Mouse (Mus musculus) adrenal gland, postnatal 25 days (tissue): ENCODE data around the gene Trio. TPM values are rescaled to one million over a fixed set of nuclear protein-coding genes. Genes with fewer than 3 reads are reported as not detected.

ENCODE experiments used
- DNase-seq: peaks from one replicate; pipeline ENCODE4 v3.0.0; 2021; ENCODE audit warnings: mixed read lengths
- total RNA-seq: library from RNA; stranded (reverse); gene quantifications from 2 replicates; pipeline ENCODE4 v1.2.3, GENCODE M21; 2021

Trio gene
- total RNA-seq, 1 experiment from 2014 or later = 85.2 TPM

- no peak for DNase-seq
Measured at GRCm38 (mm10) chr15:28037651-28038050, 12.0 kb upstream of the Trio start.

- DNase-seq = no peak
Measured at GRCm38 (mm10) chr15:28035601-28036000, 10.0 kb upstream of the Trio start.

DNA sequence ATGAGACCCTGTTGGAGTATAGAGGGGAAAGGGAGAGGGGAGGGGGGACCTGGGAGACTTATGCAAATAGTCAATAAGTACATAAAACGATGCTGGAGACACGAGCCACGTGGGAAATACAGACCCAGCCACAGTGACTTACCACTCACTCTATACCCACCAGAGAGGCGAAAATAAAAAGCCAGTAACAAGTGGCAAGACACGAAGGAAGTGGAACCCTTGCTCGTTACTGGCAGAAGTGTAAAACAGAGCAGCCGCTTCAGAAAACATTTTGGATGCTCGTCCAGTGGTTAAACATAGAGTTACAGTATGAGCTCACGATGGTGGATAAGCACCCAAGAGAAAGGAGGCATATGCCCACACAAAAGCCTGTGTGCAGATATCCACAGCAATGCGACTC is 9.0 kb upstream of the Trio start:
- DNase-seq = no peak

- DNase-seq = no peak
Measured at GRCm38 (mm10) chr15:28029371-28029770, 3.7 kb upstream of the Trio start.

- no peak for DNase-seq
Measured at GRCm38 (mm10) chr15:28028542-28028941, 2.9 kb upstream of the Trio start.

GRCm38 (mm10) chr15:28026167-28026481 is 476 bp upstream of the Trio start:
- DNase-seq = no peak

GRCm38 (mm10) chr15:28024965-28025338 is 696 bp downstream of the Trio start:
- DNase-seq = peak; percentile 54

GRCm38 (mm10) chr15:28024031-28024964 is 1.4 kb downstream of the Trio start:
- DNase-seq = peak; percentile 86

DNA sequence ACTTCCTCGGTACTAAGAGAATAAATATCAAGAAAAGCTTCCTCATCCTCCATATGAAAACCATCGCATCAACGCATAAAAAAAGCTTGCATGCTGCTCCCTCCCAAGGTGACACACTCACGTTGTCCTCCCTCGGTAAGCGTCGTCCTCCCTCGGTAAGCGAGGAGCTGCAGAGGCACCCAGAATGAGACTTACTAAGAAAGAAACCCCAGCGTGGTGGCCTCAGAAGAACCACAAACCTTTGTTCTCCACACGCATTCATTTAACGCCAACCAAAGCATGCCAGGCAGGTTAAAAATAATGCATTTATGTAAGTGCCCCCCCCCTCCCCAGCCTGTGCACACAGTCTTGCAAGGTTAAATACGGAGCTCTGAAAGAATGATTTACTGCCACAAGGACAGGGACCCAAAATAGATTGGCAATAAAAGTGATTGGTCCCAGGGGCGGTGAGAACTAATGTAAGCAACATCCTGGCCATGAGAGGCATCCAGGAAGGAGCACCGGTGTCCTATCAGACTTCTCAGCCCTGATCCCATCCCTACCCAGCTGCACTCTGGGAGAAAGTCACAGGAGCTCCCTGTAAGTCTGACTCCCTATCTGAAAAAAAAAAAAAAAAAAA is 3.9 kb downstream of the Trio start:
- peak; percentile 18 for DNase-seq

GRCm38 (mm10) chr15:28019393-28020070 is 6.1 kb downstream of the Trio start:
- DNase-seq = no peak

DNA sequence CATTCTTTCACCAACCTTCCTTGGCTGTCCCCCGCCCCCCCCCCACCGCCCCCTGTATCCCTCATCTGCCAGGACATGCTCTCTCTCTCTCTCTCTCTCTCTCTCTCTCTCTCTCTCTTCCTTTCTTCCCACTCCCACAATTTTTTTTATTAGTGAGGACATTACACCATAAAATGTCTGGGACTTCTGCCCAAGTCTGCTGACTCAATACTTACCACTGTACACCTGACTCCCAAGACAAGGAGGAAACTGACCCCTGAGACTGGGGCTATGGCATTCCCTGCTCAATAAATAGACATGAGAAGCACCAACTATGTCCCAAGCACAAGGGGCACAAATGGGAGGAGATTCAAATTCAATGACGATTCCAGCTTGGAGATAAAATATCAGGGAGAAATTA is 18.1 kb downstream of the Trio start:
- DNase-seq = no peak

- no peak for DNase-seq
Measured at GRCm38 (mm10) chr15:28004192-28004767, 21.4 kb downstream of the Trio start.

- no peak for DNase-seq
Measured at GRCm38 (mm10) chr15:28002515-28002914, 23.1 kb downstream of the Trio start.

- DNase-seq = no peak
Measured at GRCm38 (mm10) chr15:28001299-28001698, 24.3 kb downstream of the Trio start.

DNA sequence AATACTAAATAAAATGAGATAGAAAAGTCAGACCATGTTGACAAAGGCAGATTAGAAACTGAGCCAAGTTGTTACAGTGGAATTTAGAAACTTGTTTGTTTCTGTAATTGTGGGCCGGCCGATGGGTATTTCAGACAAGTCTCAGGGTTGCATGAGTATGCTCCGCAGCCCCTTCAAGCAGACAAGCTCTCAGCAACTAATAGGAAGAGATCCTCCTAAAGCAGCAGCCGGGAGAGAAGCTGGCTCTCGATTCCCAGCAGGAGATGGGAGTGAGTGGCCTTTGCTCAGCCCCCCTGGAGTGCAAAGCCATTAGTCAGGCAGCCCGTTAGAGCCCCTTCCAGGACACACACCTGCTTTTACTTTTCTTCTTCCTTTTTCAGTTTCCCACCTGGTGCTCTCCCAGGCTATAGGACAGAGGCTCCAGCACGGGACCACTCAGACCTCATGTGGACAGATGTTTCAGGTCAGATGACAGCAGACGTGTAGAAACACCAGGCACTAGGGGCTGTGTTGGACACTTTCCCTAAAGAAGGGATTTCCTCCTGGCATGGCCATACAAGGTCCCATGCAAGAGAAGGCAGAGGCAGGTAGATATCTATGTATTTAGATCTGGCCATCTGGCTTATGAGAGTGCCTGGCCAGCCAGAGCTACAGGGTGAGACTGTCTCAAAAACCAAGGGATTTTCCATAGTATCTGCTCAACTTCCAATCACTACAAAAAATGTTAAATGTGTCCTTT is 26.9 kb downstream of the Trio start:
- no peak for DNase-seq

- no peak for DNase-seq
Measured at GRCm38 (mm10) chr15:27997917-27998316, 27.7 kb downstream of the Trio start.

DNA sequence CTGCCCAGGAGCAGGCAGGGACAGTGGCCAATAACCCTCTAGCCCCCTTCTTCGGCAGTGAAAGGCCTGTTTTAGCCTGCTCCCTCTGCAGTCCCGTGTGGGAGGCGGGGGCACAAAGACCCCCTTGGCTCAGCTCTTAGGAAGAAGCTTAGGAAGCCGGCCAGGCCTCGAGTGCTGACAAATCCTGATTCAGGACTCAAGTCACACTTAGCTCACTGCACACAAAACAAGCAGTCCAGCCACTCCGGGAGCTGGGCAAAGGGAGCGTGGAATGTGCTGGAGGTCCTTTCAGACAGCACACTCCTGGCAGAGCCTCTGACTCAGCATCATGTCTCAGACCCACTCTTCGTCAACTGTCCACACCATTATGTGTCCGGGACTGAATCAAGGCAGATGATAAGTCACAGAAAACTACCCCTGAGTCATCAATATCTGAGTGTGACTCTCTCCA is 28.2 kb downstream of the Trio start:
- peak; percentile 16 for DNase-seq

- no peak for DNase-seq
Measured at GRCm38 (mm10) chr15:27996750-27997149, 28.9 kb downstream of the Trio start.

DNA sequence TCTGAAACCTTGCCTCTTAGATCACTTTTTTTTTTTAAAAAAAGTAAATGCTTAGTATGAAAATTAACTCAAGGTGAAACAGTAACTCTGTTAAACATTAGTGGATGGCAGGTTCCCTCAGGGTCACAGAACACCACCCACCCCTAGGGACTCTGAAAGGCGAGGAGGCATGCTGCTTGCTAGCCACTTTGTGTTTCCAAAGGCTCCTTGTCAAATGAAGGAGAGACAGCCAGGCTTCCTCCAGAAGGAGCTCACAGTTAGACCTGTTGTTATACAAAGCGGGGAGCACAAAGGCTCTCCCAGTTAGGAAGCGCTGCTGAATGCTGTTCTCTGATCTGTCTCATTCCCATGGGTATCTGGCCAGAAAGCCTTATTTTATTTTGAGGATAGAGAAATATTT is 30.2 kb downstream of the Trio start:
- no peak for DNase-seq

DNA sequence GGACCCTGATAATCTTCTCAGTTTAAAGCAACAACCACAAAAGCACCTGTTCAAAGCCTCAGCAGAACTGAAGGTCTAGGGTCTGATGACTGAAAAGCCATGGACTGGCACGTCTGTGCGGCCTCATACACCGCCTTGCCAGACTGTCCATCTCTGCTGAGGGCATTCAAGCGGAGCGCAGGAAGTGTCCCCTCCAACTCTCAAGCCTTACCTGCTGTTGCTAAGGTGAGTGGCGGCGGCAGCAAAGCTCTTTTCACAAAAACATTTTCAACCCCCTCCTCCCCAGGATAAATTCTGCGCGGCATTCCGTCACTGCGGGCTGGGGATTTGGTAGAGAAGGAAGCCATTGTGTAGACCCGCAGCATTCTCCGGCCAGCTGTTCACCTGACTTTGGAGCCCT is 30.8 kb downstream of the Trio start:
- no peak for DNase-seq

DNA sequence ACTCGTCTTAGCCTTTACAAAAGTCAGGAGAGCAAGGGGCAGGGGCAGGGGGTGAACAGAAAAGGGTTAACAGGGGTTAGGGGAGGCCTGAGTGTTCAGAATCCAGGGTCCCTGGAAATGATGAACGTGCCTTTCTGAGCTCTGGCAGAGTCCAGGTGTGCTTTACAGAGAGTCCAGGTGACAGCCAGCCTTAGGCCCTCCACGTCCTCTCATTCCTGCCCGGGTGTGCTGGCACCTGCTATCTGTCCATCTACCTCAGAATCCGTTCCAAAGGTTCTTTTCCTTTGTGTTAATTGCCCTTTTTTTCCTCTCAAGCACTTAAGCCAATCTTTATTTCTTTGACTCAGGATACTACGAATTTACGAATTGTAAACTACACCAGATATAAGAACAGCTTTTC is 32.1 kb downstream of the Trio start:
- no peak for DNase-seq

DNA sequence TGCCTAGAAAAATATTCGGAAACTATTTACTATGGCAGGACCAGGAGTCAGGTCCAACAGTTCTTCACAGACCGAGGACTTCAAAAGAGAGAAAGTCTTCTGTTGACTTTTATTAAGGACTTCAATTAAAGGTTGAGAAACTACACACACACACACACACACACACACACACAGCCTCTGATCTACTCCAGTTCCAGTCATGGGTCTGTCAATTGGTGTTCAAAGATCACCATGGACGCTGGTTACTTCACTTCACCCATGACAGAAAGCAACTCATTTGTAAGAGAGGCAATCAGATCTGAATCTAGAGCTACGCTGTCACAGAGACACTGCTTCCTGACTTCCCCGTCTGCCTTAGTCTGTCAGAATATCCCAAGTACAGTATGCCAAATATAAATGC is 33.1 kb downstream of the Trio start:
- DNase-seq = no peak
